Mouse (Mus musculus) MEL (cell line): ENCODE measurements around the gene Tax1bp3. TPM values are rescaled to one million over a fixed set of nuclear protein-coding genes. Genes with fewer than 3 reads are reported as not detected.

Experiments
- DNase-seq: peaks from one replicate; pipeline ENCODE4 v3.0.0; 2011; ENCODE audit warnings: low read depth, low spot score
- H3K27ac ChIP-seq: 2 replicates; pipeline ENCODE4 v1.5.1; 2012; ENCODE audit warnings: low read depth, mild to moderate bottlenecking, control low read depth, low read length, moderate library complexity; ENCODE audit not compliant: control insufficient read depth
- H3K27me3 ChIP-seq, 2 experiments: fragments of 150-350 bp in 1 of 2; sonication (generic) in 1 of 2; 2 replicates each; pipeline ENCODE4 v1.6.1; 2012; ENCODE audit warnings: low read length in 2 of 2, mild to moderate bottlenecking in 2 of 2, improper control_type of control experiment in 1 of 2, moderate library complexity in 1 of 2; ENCODE audit not compliant: insufficient read depth in 2 of 2, control insufficient read depth in 1 of 2
- H3K36me3 ChIP-seq, 2 experiments: 2 replicates each; pipeline ENCODE4 v1.6.1; 2012 to 2014; ENCODE audit warnings: low read length in 2 of 2, improper control_type of control experiment in 1 of 2, inconsistent platforms in 1 of 2, mild to moderate bottlenecking in 1 of 2; ENCODE audit not compliant: insufficient read depth in 2 of 2, control insufficient read depth in 1 of 2
- H3K4me1 ChIP-seq, 2 experiments: fragments of 150-350 bp in 1 of 2; sonication (generic) in 1 of 2; 2 replicates each; pipeline ENCODE4 v1.6.1; 2012; ENCODE audit warnings: low read length in 2 of 2, improper control_type of control experiment in 1 of 2, mild to moderate bottlenecking in 1 of 2; ENCODE audit not compliant: insufficient read depth in 2 of 2, control insufficient read depth in 1 of 2
- H3K4me3 ChIP-seq, 2 experiments: fragments of 150-350 bp in 1 of 2; sonication (generic) in 1 of 2; 2 replicates each; pipeline ENCODE4 v1.5.1; 2012; ENCODE audit warnings: low read depth in 2 of 2, low read length in 2 of 2, mild to moderate bottlenecking in 2 of 2, moderate library complexity in 2 of 2, control low read depth in 1 of 2, improper control_type of control experiment in 1 of 2; ENCODE audit not compliant: control insufficient read depth in 1 of 2, insufficient read depth in 1 of 2
- H3K79me2 ChIP-seq: 2 replicates; pipeline ENCODE4 v1.6.1; 2012; ENCODE audit warnings: mild to moderate bottlenecking, low read length, moderate library complexity; ENCODE audit not compliant: control insufficient read depth, poor library complexity, insufficient read depth
- H3K9ac ChIP-seq: 2 replicates; pipeline ENCODE4 v1.6.1; 2012; ENCODE audit warnings: low read depth, mild to moderate bottlenecking, control low read depth, low read length, moderate library complexity; ENCODE audit not compliant: control insufficient read depth, poor library complexity, severe bottlenecking
- H3K9me3 ChIP-seq: fragments of 150-350 bp; sonication (generic); replicated peaks from 2 replicates; pipeline ENCODE4 v1.6.1; 2012; ENCODE audit warnings: mild to moderate bottlenecking, low read length, improper control_type of control experiment, moderate library complexity; ENCODE audit not compliant: insufficient read depth
- BHLHE40 ChIP-seq: IDR thresholded peaks from 2 replicates; pipeline ENCODE4 v1.6.1; 2012; ENCODE audit warnings: low read depth, mild to moderate bottlenecking, inconsistent platforms, low read length, improper control_type of control experiment, borderline replicate concordance
- CTCF ChIP-seq, 3 experiments: IDR thresholded peaks in 2 of 3; conservative IDR thresholded peaks in 1 of 3; 2 replicates each; pipeline ENCODE4 v1.5.1; 2011 to 2012; ENCODE audit warnings: low read length in 3 of 3, low read depth in 2 of 3, mild to moderate bottlenecking in 2 of 3, improper control_type of control experiment in 1 of 3, inconsistent platforms in 1 of 3, mixed read lengths in 1 of 3, moderate library complexity in 1 of 3; ENCODE audit not compliant: control insufficient read depth in 1 of 3, insufficient read depth in 1 of 3, poor library complexity in 1 of 3, severe bottlenecking in 1 of 3
- E2F4 ChIP-seq: IDR thresholded peaks from 2 replicates; pipeline ENCODE4 v1.6.1; 2011; ENCODE audit warnings: low read depth, low read length, improper control_type of control experiment, borderline replicate concordance
- ELF1 ChIP-seq: IDR thresholded peaks from 2 replicates; pipeline ENCODE4 v1.6.1; 2014; ENCODE audit warnings: low read depth, mild to moderate bottlenecking, inconsistent platforms, low read length, improper control_type of control experiment, moderate library complexity
- ETS1 ChIP-seq: IDR thresholded peaks from 2 replicates; pipeline ENCODE4 v1.6.1; 2012; ENCODE audit warnings: low read depth, mild to moderate bottlenecking, inconsistent platforms, low read length, improper control_type of control experiment, moderate library complexity
- GABPA ChIP-seq: IDR thresholded peaks from 2 replicates; pipeline ENCODE4 v1.6.1; 2012; ENCODE audit warnings: low read depth, mild to moderate bottlenecking, inconsistent platforms, low read length, improper control_type of control experiment, moderate library complexity
- KAT2A ChIP-seq: conservative IDR thresholded peaks from 2 replicates; pipeline ENCODE4 v1.6.1; 2012; ENCODE audit warnings: low read depth, low read length, improper control_type of control experiment, inconsistent platforms
- MAFK ChIP-seq: IDR thresholded peaks from 2 replicates; pipeline ENCODE4 v1.6.1; 2011; ENCODE audit warnings: low read depth, mild to moderate bottlenecking, low read length, improper control_type of control experiment, borderline replicate concordance
- MAX ChIP-seq: IDR thresholded peaks from 2 replicates; pipeline ENCODE4 v1.6.1; 2011; ENCODE audit warnings: low read length, improper control_type of control experiment
- MYC ChIP-seq: IDR thresholded peaks from 2 replicates; pipeline ENCODE4 v1.6.1; 2011; ENCODE audit warnings: low read depth, mild to moderate bottlenecking, low read length, improper control_type of control experiment, moderate library complexity
- NELFE ChIP-seq: IDR thresholded peaks from 2 replicates; pipeline ENCODE4 v1.6.1; 2011; ENCODE audit warnings: low read depth, low read length, improper control_type of control experiment
- SMC3 ChIP-seq: IDR thresholded peaks from 2 replicates; pipeline ENCODE4 v1.6.1; 2011; ENCODE audit warnings: low read depth, low read length, improper control_type of control experiment
- TAL1 ChIP-seq: IDR thresholded peaks from 2 replicates; pipeline ENCODE4 v1.6.1; 2012; ENCODE audit warnings: mild to moderate bottlenecking, inconsistent platforms, low read length, moderate library complexity, mixed read lengths
- TBP ChIP-seq: IDR thresholded peaks from 2 replicates; pipeline ENCODE4 v1.8.0; 2011; ENCODE audit warnings: low read depth, low read length, improper control_type of control experiment
- ZKSCAN1 ChIP-seq: IDR thresholded peaks from 2 replicates; pipeline ENCODE4 v1.6.1; 2012; ENCODE audit warnings: low read depth, mild to moderate bottlenecking, inconsistent platforms, low read length, improper control_type of control experiment, moderate library complexity
- polyA plus RNA-seq, 2 experiments: library from polyadenylated mRNA; stranded (reverse) in 1 of 2; unstranded in 1 of 2; fragments of >175 nt in 1 of 2; fragments of >200 nt in 1 of 2; gene quantifications; 2 replicates each; pipeline versions ENCODE4 v1.2.1 to v1.2.4; 2012; ENCODE audit warnings: low replicate concordance in 2 of 2, low read depth in 1 of 2; ENCODE audit not compliant: insufficient read length in 2 of 2, insufficient read depth in 1 of 2, missing spikeins in 1 of 2
- total RNA-seq: library from RNA; depleted of rRNA; stranded (reverse); fragments of 300-350 nt; gene quantifications from 2 replicates; pipeline ENCODE4 v1.2.3, GENCODE M21; 2012

Gene Tax1bp3
- total and polyA plus RNA-seq, 3 experiments: 13.1 to 30.9 TPM; not detected in 1

GRCm38 (mm10) chr11:73159957-73160810 is 16.7 kb upstream of the Tax1bp3 start, which contains the start of gene P2rx5:
Gene P2rx5 (plus strand): TSS chr11:73160421.
- no peak for TF ChIP-seq NELFE
- no peak for TF ChIP-seq MAFK
- TF ChIP-seq E2F4: no peak
- no peak for TF ChIP-seq KAT2A
- TF ChIP-seq MAX: no peak
- TF ChIP-seq ELF1: no peak
- TF ChIP-seq CTCF (IDR thresholded peaks at IDR 0.05 in 2 of 3, conservative IDR thresholded peaks at IDR 0.05 in 1 of 3; ENCODE audit: control insufficient read depth in 1 of 3, insufficient read depth in 1 of 3, low read depth in 2 of 3, low read length in 3 of 3, poor library complexity in 1 of 3, severe bottlenecking in 1 of 3): no peak
- no peak for TF ChIP-seq TAL1
- H3K9ac ChIP-seq: no peak within 1 kb of the TSS
- H3K36me3 ChIP-seq: no peaks in the 10 kb centered on the region
- H3K27me3 ChIP-seq: peaks cover 0 to 1% of the 10 kb centered on the region in 2 experiments; a peak in 1 of 4 replicates
- H3K79me2 ChIP-seq: no peaks in the 10 kb centered on the region
- H3K27ac ChIP-seq: no peak within 1 kb of the TSS
- H3K9me3 ChIP-seq: no peaks in the 10 kb centered on the region
- no peaks in the 10 kb centered on the region for H3K4me1 ChIP-seq
- DNase-seq: no peak
- H3K4me3 ChIP-seq: no peak within 1 kb of the TSS

GRCm38 (mm10) chr11:73160811-73161200 is 16.1 kb upstream of the Tax1bp3 start:
- DNase-seq: no peak
- no peaks in the 10 kb centered on the region for H3K9me3 ChIP-seq
- H3K36me3 ChIP-seq: no peaks in the 10 kb centered on the region
- no peak overlapping the region for H3K4me3 ChIP-seq
- H3K27me3 ChIP-seq: no peaks in the 10 kb centered on the region; a peak in 1 of 4 replicates
- H3K27ac ChIP-seq: no peak overlapping the region
- H3K4me1 ChIP-seq: no peaks in the 10 kb centered on the region
- TF ChIP-seq SMC3: no peak
- TF ChIP-seq TAL1: no peak
- no peak for TF ChIP-seq MYC
- no peak for TF ChIP-seq MAFK
- TF ChIP-seq ZKSCAN1: no peak
- no peak for TF ChIP-seq GABPA
- no peak for TF ChIP-seq TBP
- no peak for TF ChIP-seq E2F4
- TF ChIP-seq ETS1: no peak
- no peak for TF ChIP-seq BHLHE40
- no peaks in the 10 kb centered on the region for H3K79me2 ChIP-seq
- H3K9ac ChIP-seq: no peak overlapping the region
